Mouse (Mus musculus) ES-E14 (cell line): Measurements from ENCODE around the gene Ap5z1. TPM values are rescaled to one million over a fixed set of nuclear protein-coding genes. Genes with fewer than 3 reads are reported as not detected.

Experiments used
- DNase-seq: peaks from one replicate; pipeline ENCODE4 v3.0.0-alpha.2; 2013; ENCODE audit warnings: low read depth, low spot score
- H3K27ac ChIP-seq: 2 replicates; pipeline ENCODE4 v1.5.1; 2012; ENCODE audit warnings: low read depth, mild to moderate bottlenecking, low read length, moderate library complexity, mixed read lengths; ENCODE audit not compliant: poor library complexity, insufficient read depth, severe bottlenecking
- H3K36me3 ChIP-seq: 2 replicates; pipeline ENCODE4 v1.6.1; 2012; ENCODE audit warnings: mild to moderate bottlenecking, low read length, moderate library complexity, mixed read lengths; ENCODE audit not compliant: control insufficient read depth, poor library complexity, insufficient read depth, severe bottlenecking
- H3K4me1 ChIP-seq, 2 experiments: fragments of 150-350 bp in 1 of 2; sonication (generic) in 1 of 2; 2 replicates each; pipeline ENCODE4 v1.6.1; 2012; ENCODE audit warnings: low read length in 2 of 2, mild to moderate bottlenecking in 1 of 2, mixed read lengths in 1 of 2; ENCODE audit not compliant: control insufficient read depth in 2 of 2, insufficient read depth in 2 of 2, poor library complexity in 1 of 2
- H3K4me3 ChIP-seq, 2 experiments: fragments of 150-350 bp in 1 of 2; sonication (generic) in 1 of 2; 2 replicates each; pipeline ENCODE4 v1.5.1; 2012; ENCODE audit warnings: low read length in 2 of 2, low read depth in 1 of 2, mild to moderate bottlenecking in 1 of 2, mixed read lengths in 1 of 2; ENCODE audit not compliant: insufficient read depth in 1 of 2, poor library complexity in 1 of 2, severe bottlenecking in 1 of 2
- H3K9ac ChIP-seq: 2 replicates; pipeline ENCODE4 v1.6.1; 2012; ENCODE audit warnings: low read depth, mild to moderate bottlenecking, low read length, mixed read lengths; ENCODE audit not compliant: poor library complexity, insufficient read depth, severe bottlenecking
- H3K9me3 ChIP-seq: fragments of 150-350 bp; sonication (generic); 2 replicates; pipeline ENCODE4 v1.6.1; 2012; ENCODE audit warnings: low read depth, mild to moderate bottlenecking, low read length; ENCODE audit not compliant: control insufficient read depth, insufficient read depth
- CHD2 ChIP-seq: IDR thresholded peaks from 2 replicates; pipeline ENCODE4 v1.6.1; 2014; ENCODE audit warnings: mild to moderate bottlenecking, low read depth, low read length, inconsistent platforms
- HCFC1 ChIP-seq: IDR thresholded peaks from 2 replicates; pipeline ENCODE4 v1.6.1; 2012; ENCODE audit warnings: low read length, inconsistent platforms, borderline replicate concordance; ENCODE audit not compliant: insufficient read depth
- MAFK ChIP-seq: IDR thresholded peaks from 2 replicates; pipeline ENCODE4 v1.6.1; 2014; ENCODE audit warnings: mild to moderate bottlenecking, low read depth, low read length, inconsistent platforms; ENCODE audit not compliant: insufficient read depth
- ZC3H11A ChIP-seq: IDR thresholded peaks from 2 replicates; pipeline ENCODE4 v1.6.1; 2012; ENCODE audit warnings: low read depth, mild to moderate bottlenecking, inconsistent platforms, low read length, borderline replicate concordance
- ZNF384 ChIP-seq: IDR thresholded peaks from 2 replicates; pipeline ENCODE4 v1.6.1; 2012; ENCODE audit warnings: low read depth, low read length, inconsistent platforms
- in situ Hi-C, 2 experiments: fragments of 600-800 bp; cut with MboI; formaldehyde crosslinking; loops; one replicate each; pipeline ENCODE4 v1.15.1; 2025; ENCODE audit warnings: low sequenced_read_pairs in 2 of 2, inconsistent platforms in 1 of 2; ENCODE audit not compliant: unreplicated experiment in 2 of 2
- total RNA-seq: library from RNA; depleted of rRNA; stranded (reverse); fragments of 300-350 nt; gene quantifications from 2 replicates; pipeline ENCODE4 v1.2.3, GENCODE M21; 2012

The Ap5z1 gene
- total RNA-seq, 1 experiment, result 17.4 TPM

GRCm38 (mm10) chr5:142427876-142428275 is 35.9 kb upstream of the Ap5z1 start:
- TF ChIP-seq ZC3H11A (no peak), CHD2 (no peak), ZNF384 (no peak), HCFC1 (no peak), MAFK (no peak)
- Histone ChIP-seq H3K27ac (no peak overlapping the region), H3K4me3 (no peak overlapping the region), H3K9me3 (no peaks in the 10 kb centered on the region), H3K36me3 (no peaks in the 10 kb centered on the region), H3K9ac (no peak overlapping the region), H3K4me1 (peaks cover 6 to 40% of the 10 kb centered on the region in 2 experiments; a peak in 3 of 4 replicates)
- no peak for DNase-seq
- in situ Hi-C loops, result no loop called here

DNA sequence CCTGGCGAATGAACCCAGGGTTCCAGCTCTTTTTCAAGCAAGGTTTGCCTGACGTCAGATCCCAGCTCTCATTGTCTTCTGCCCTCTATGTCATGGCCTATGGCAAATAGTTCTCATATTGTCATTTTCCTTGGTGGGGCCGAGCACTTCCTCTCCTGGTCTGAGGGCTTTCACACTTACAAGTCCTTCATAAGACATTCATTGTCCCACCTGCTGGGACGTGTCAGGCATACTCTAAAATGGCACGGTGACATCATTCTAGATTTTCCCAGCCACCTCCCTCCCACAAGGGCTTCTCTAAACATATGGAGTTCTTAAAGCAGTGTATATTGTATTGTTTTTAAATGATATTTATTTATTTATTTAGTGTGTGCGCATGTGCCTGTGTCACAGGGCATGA is 35.1 kb upstream of the Ap5z1 start:
- no peak for DNase-seq

DNA sequence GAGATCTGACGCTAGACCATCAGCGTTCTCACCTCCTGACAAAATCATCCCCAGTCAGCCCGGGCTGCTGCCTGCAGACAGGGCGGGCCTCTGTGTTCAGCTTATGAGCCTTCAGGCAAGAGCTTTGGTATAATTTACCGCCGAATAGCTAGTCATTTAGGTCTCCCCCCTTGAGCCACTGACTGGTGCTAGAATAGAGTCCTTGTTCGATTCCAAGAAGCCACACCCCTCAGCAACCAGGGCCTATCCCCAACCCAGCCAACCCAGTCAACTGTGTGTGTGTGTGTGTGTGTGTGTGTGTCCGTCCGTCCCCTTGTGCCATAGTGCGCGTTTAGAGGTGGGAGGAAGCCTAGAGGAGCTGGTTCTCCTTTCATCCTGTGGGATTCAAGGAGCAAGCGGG is 32.7 kb upstream of the Ap5z1 start:
- peaks cover 8 to 32% of the 10 kb centered on the region in 2 experiments; a peak in 3 of 4 replicates for H3K4me1 ChIP-seq
- no peak overlapping the region for H3K9ac ChIP-seq
- no peak for DNase-seq
- peaks cover 13% of the 10 kb centered on the region; the same call in 1 of the 2 replicates for H3K36me3 ChIP-seq
- in situ Hi-C loops, result no loop called here
- H3K27ac ChIP-seq, result no peak overlapping the region; the same call in 1 of the 2 replicates
- peak overlapping the region; percentile 18 to 39; a peak in 3 of 4 replicates for H3K4me3 ChIP-seq
- TF ChIP-seq ZC3H11A, result no peak
- no peak for TF ChIP-seq MAFK
- TF ChIP-seq CHD2, result no peak
- TF ChIP-seq HCFC1, result no peak
- TF ChIP-seq ZNF384, result no peak
- no peaks in the 10 kb centered on the region for H3K9me3 ChIP-seq

More for the DNA sequence above, 35.1 kb upstream of the Ap5z1 start:
- in situ Hi-C loops, result no loop called here
- H3K36me3 ChIP-seq, result no peaks in the 10 kb centered on the region; the same call in 1 of the 2 replicates
- H3K9ac ChIP-seq, result 0 out of 2 replicates have a peak overlapping the region, but pooled peaks have one; percentile 14
- H3K4me1 ChIP-seq, result peaks cover 8 to 40% of the 10 kb centered on the region in 2 experiments; a peak in 3 of 4 replicates
- H3K27ac ChIP-seq, result no peak overlapping the region
- no peak overlapping the region for H3K4me3 ChIP-seq
- H3K9me3 ChIP-seq, result no peaks in the 10 kb centered on the region
- no peak for TF ChIP-seq ZC3H11A
- no peak for TF ChIP-seq CHD2
- no peak for TF ChIP-seq ZNF384
- no peak for TF ChIP-seq HCFC1
- TF ChIP-seq MAFK, result no peak

DNA sequence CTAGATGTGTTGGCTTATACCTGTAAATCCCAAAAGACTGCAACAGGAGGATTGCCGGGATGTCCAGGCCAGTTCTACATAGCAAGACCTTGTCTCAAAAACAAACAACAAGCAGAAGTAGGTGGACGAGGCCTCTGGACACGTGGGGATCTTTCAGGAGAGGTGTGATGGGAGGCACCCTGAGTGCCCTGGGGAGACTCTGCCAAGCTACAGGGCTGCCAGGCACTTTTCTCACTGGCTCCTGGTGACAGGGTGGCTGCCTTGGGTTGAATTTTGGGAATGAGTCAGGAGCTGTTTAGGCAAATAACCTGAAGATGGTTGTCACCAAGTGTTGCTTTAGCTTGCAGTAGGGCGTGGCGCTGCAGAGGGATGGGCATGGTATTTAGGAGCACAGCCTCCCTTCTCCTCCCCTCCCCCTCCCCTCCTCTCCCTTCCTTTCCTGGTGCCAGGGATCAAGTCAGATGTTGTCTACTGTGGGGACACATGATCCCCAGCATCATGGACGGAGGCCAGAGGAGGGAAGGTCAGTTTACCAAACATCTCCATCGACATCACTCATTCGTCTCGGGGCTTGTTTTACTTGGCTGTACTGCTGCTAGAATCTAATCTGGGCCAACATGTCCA is 31.8 kb upstream of the Ap5z1 start:
- Histone ChIP-seq H3K9ac (no peak overlapping the region), H3K4me1 (peaks cover 8 to 31% of the 10 kb centered on the region in 2 experiments; a peak in 3 of 4 replicates), H3K36me3 (peaks cover 13% of the 10 kb centered on the region; the same call in 1 of the 2 replicates), H3K4me3 (no peak overlapping the region), H3K27ac (no peak overlapping the region), H3K9me3 (no peaks in the 10 kb centered on the region)
- TF ChIP-seq CHD2, result no peak
- TF ChIP-seq MAFK, result no peak
- TF ChIP-seq ZNF384, result no peak
- TF ChIP-seq HCFC1, result no peak
- no peak for TF ChIP-seq ZC3H11A
- in situ Hi-C loops, result no loop called here
- no peak for DNase-seq
